Mouse (Mus musculus) embryonic facial prominence, embryonic 11.5 days (tissue): ENCODE data around the gene Sltm. TPM values are rescaled to one million over a fixed set of nuclear protein-coding genes. Genes with fewer than 3 reads are reported as not detected.

Source experiments
- ATAC-seq: fragments of 200-750 bp; cut with Nextera tagmentation; replicated peaks from 2 replicates; pipeline ENCODE4 v1.8.0; 2017; ENCODE audit warnings: low read depth; ENCODE audit not compliant: insufficient number of reproducible peaks, low FRiP score, low TSS enrichment
- DNase-seq: peaks from one replicate; pipeline ENCODE4 v3.0.0-alpha.2; 2015; ENCODE audit warnings: low spot score
- H3K27ac ChIP-seq: fragments of 300-500 bp; sonication (generic); replicated peaks from 2 replicates; pipeline ENCODE4 v1.5.1; 2014; ENCODE audit warnings: mild to moderate bottlenecking, low read depth, low read length, control low read depth
- H3K27me3 ChIP-seq: fragments of 300-500 bp; sonication (generic); 2 replicates; pipeline ENCODE4 v1.6.1; 2014; ENCODE audit warnings: mild to moderate bottlenecking, low read length, moderate library complexity, mixed read lengths; ENCODE audit not compliant: control insufficient read depth, insufficient read depth
- H3K36me3 ChIP-seq: fragments of 300-500 bp; sonication (generic); replicated peaks from 2 replicates; pipeline ENCODE4 v1.6.1; 2014; ENCODE audit warnings: low read depth, mild to moderate bottlenecking, low read length, moderate library complexity, mixed read lengths; ENCODE audit not compliant: control insufficient read depth, insufficient read depth
- H3K4me1 ChIP-seq: fragments of 300-500 bp; sonication (generic); 2 replicates; pipeline ENCODE4 v1.6.1; 2014; ENCODE audit warnings: low read length, mixed read lengths; ENCODE audit not compliant: control insufficient read depth, insufficient read depth
- H3K4me2 ChIP-seq: fragments of 300-500 bp; sonication (generic); 2 replicates; pipeline ENCODE4 v1.6.1; 2014; ENCODE audit warnings: low read depth, mild to moderate bottlenecking, control low read depth, low read length, moderate library complexity
- H3K4me3 ChIP-seq: fragments of 300-500 bp; sonication (generic); 2 replicates; pipeline ENCODE4 v1.5.1; 2014; ENCODE audit warnings: low read depth, low read length, control low read depth
- H3K9ac ChIP-seq: fragments of 300-500 bp; sonication (generic); replicated peaks from 2 replicates; pipeline ENCODE4 v1.6.1; 2014; ENCODE audit warnings: mild to moderate bottlenecking, control low read depth, low read length
- H3K9me3 ChIP-seq: fragments of 300-500 bp; sonication (generic); replicated peaks from 2 replicates; pipeline ENCODE4 v1.6.1; 2016; ENCODE audit warnings: mild to moderate bottlenecking, low read length, inconsistent platforms, mixed read lengths; ENCODE audit not compliant: control insufficient read depth
- whole genome bisulfite sequencing: fragments of 180-500 bp; shearing (Covaris S2); extraction: QIAGEN DNeasy Blood & Tissue Kit; methylation state at CpG from one replicate; pipeline ENCODE4 v1.1.7; 2014; 5-methylcytosine and 5-hydroxymethylcytosine counted together
- polyA plus RNA-seq: library from polyadenylated mRNA; unstranded; fragments of >200 nt; fragmentation: Nextera tagmentation; extraction: Ambion mirVana; gene quantifications from 2 replicates; pipeline ENCODE4 v1.2.1, GENCODE M21; 2014

Gene Sltm
- 52.6 and 61.9 TPM in 2 replicates for polyA plus RNA-seq

- Histone ChIP-seq H3K9ac (peak within 1 kb of the TSS; percentile 95), H3K4me2 (peak within 1 kb of the TSS; percentile 56), H3K4me1 (no peaks in the 10 kb centered on the region), H3K27me3 (no peaks in the 10 kb centered on the region), H3K4me3 (peak within 1 kb of the TSS; percentile 91), H3K9me3 (no peaks in the 10 kb centered on the region), H3K36me3 (no peaks in the 10 kb centered on the region), H3K27ac (peak within 1 kb of the TSS; percentile 97)
- 0% methylated on average over 71 of the region's 75 CpGs for WGBS
- ATAC-seq (peak; percentile 96), DNase-seq (peak; percentile 98)
Measured at GRCm38 (mm10) chr9:70542305-70543041, at the start of gene Sltm. TSS of gene Sltm (plus strand) at chr9:70542754.

GRCm38 (mm10) chr9:70493038-70493437 lies 49.5 kb upstream of the Sltm start:
- Histone ChIP-seq H3K4me3 (no peak overlapping the region), H3K36me3 (no peaks in the 10 kb centered on the region), H3K4me2 (no peak overlapping the region), H3K9ac (no peak overlapping the region), H3K4me1 (no peaks in the 10 kb centered on the region), H3K9me3 (no peaks in the 10 kb centered on the region), H3K27me3 (no peaks in the 10 kb centered on the region), H3K27ac (no peak overlapping the region)
- ATAC-seq: no peak
- 93% methylated on average over 2 of the region's 2 CpGs for WGBS
- no peak for DNase-seq

GRCm38 (mm10) chr9:70496990-70497389 lies 45.6 kb upstream of the Sltm start:
- no peak overlapping the region for H3K27ac ChIP-seq
- no peak overlapping the region for H3K4me3 ChIP-seq
- no peaks in the 10 kb centered on the region for H3K36me3 ChIP-seq
- H3K4me2 ChIP-seq: no peak overlapping the region
- no peaks in the 10 kb centered on the region for H3K9me3 ChIP-seq
- no peaks in the 10 kb centered on the region for H3K27me3 ChIP-seq
- ATAC-seq (no peak), DNase-seq (no peak)
- H3K9ac ChIP-seq: no peak overlapping the region
- H3K4me1 ChIP-seq: no peaks in the 10 kb centered on the region

GRCm38 (mm10) chr9:70502284-70503014 lies 40.1 kb upstream of the Sltm start:
- H3K36me3 ChIP-seq: no peaks in the 10 kb centered on the region
- no peaks in the 10 kb centered on the region for H3K9me3 ChIP-seq
- peak overlapping the region; percentile 53 for H3K4me2 ChIP-seq
- no peak for ATAC-seq
- peak overlapping the region; percentile 99 for H3K4me3 ChIP-seq
- H3K27me3 ChIP-seq: no peaks in the 10 kb centered on the region
- 44% methylated on average over 10 of the region's 10 CpGs for WGBS
- no peaks in the 10 kb centered on the region for H3K4me1 ChIP-seq
- peak; percentile 13 for DNase-seq
- peak overlapping the region; percentile 98; the same call in 1 of the 2 replicates for H3K27ac ChIP-seq
- H3K9ac ChIP-seq: peak overlapping the region; percentile 95

- no peaks in the 10 kb centered on the region for H3K4me1 ChIP-seq
- ATAC-seq (peak; percentile 95), DNase-seq (peak; percentile 57)
- peak overlapping the region; percentile 95 for H3K9ac ChIP-seq
- peak overlapping the region; percentile 99 for H3K4me3 ChIP-seq
- WGBS: under 1% methylated on average over 30 of the region's 70 CpGs
- H3K36me3 ChIP-seq: no peaks in the 10 kb centered on the region
- H3K9me3 ChIP-seq: no peaks in the 10 kb centered on the region
- peak overlapping the region; percentile 98 for H3K27ac ChIP-seq
- H3K27me3 ChIP-seq: no peaks in the 10 kb centered on the region
- H3K4me2 ChIP-seq: peak overlapping the region; percentile 53
Measured at GRCm38 (mm10) chr9:70503015-70503603, 39.4 kb upstream of the Sltm start.

- peak; percentile 97 for ATAC-seq
- H3K4me1 ChIP-seq: no peaks in the 10 kb centered on the region
- DNase-seq: peak; percentile 96
- under 1% methylated on average over 43 of the region's 45 CpGs for WGBS
- peak within 1 kb of the TSS; percentile 99 for H3K4me3 ChIP-seq
- peak within 1 kb of the TSS; percentile 95 for H3K9ac ChIP-seq
- H3K27me3 ChIP-seq: no peaks in the 10 kb centered on the region
- peak within 1 kb of the TSS; percentile 53 for H3K4me2 ChIP-seq
- peak within 1 kb of the TSS; percentile 98 for H3K27ac ChIP-seq
- H3K36me3 ChIP-seq: no peaks in the 10 kb centered on the region
- H3K9me3 ChIP-seq: no peaks in the 10 kb centered on the region
Measured at GRCm38 (mm10) chr9:70503626-70504041, 38.9 kb upstream of the Sltm start, which contains the start of gene Rnf111. TSS of gene Rnf111 (minus strand) at chr9:70503725.

GRCm38 (mm10) chr9:70506186-70506585 lies 36.4 kb upstream of the Sltm start:
- no peak for ATAC-seq
- no peaks in the 10 kb centered on the region for H3K4me1 ChIP-seq
- H3K27me3 ChIP-seq: no peaks in the 10 kb centered on the region
- WGBS: 69% methylated on average over 2 of the region's 2 CpGs
- H3K9ac ChIP-seq: no peak overlapping the region
- no peak overlapping the region for H3K4me2 ChIP-seq
- no peak for DNase-seq
- no peak overlapping the region for H3K4me3 ChIP-seq
- no peak overlapping the region for H3K27ac ChIP-seq
- no peaks in the 10 kb centered on the region for H3K36me3 ChIP-seq
- no peaks in the 10 kb centered on the region for H3K9me3 ChIP-seq
